Mouse (Mus musculus) liver, embryonic 11.5 days (tissue): ENCODE measurements at regions not wholly inside any gene's neighbourhood (a gene's known extent, or its start where the extent isn't known, plus 50 kb on each side); places are given as distances from the start of the nearest gene placed in this dataset.

Source experiments
- ATAC-seq: fragments of 200-750 bp; cut with Nextera tagmentation; replicated peaks from 2 replicates; pipeline ENCODE4 v1.8.0; 2017; ENCODE audit warnings: moderate number of reproducible peaks, mild to moderate bottlenecking, moderate TSS enrichment, moderate library complexity; ENCODE audit not compliant: low FRiP score
- DNase-seq: peaks from one replicate; pipeline ENCODE4 v3.0.0-alpha.2; 2017; ENCODE audit warnings: low spot score
- H3K27ac ChIP-seq: fragments of 300-500 bp; sonication (generic); 2 replicates; pipeline ENCODE4 v1.5.1; 2014; ENCODE audit warnings: mild to moderate bottlenecking, low read depth, low read length, control low read depth
- H3K27me3 ChIP-seq: fragments of 300-500 bp; sonication (generic); replicated peaks from 2 replicates; pipeline ENCODE4 v1.6.1; 2014; ENCODE audit warnings: low read length, mixed read lengths; ENCODE audit not compliant: control insufficient read depth, insufficient read depth
- H3K36me3 ChIP-seq: fragments of 300-500 bp; sonication (generic); 2 replicates; pipeline ENCODE4 v1.6.1; 2014; ENCODE audit warnings: mild to moderate bottlenecking, low read length, moderate library complexity, mixed read lengths; ENCODE audit not compliant: control insufficient read depth, insufficient read depth
- H3K4me1 ChIP-seq: fragments of 300-500 bp; sonication (generic); replicated peaks from 2 replicates; pipeline ENCODE4 v1.6.1; 2014; ENCODE audit warnings: low read length, mixed read lengths; ENCODE audit not compliant: control insufficient read depth, insufficient read depth
- H3K4me2 ChIP-seq: fragments of 300-500 bp; sonication (generic); 2 replicates; pipeline ENCODE4 v1.6.1; 2014; ENCODE audit warnings: mild to moderate bottlenecking, control low read depth, moderate library complexity
- H3K4me3 ChIP-seq: fragments of 300-500 bp; sonication (generic); 2 replicates; pipeline ENCODE4 v1.5.1; 2014; ENCODE audit warnings: low read depth, low read length, control low read depth
- H3K9ac ChIP-seq: fragments of 300-500 bp; sonication (generic); 2 replicates; pipeline ENCODE4 v1.6.1; 2014; ENCODE audit warnings: low read depth, low read length, control low read depth
- H3K9me3 ChIP-seq: fragments of 300-500 bp; sonication (generic); 2 replicates; pipeline ENCODE4 v1.6.1; 2016; ENCODE audit warnings: low read length, inconsistent platforms, mixed read lengths; ENCODE audit not compliant: control insufficient read depth
- WGBS: fragments of 180-500 bp; shearing (Covaris S2); extraction: QIAGEN DNeasy Blood & Tissue Kit; methylation state at CpG from one replicate; pipeline ENCODE4 v1.1.7; 2014; 5-methylcytosine and 5-hydroxymethylcytosine counted together

DNA sequence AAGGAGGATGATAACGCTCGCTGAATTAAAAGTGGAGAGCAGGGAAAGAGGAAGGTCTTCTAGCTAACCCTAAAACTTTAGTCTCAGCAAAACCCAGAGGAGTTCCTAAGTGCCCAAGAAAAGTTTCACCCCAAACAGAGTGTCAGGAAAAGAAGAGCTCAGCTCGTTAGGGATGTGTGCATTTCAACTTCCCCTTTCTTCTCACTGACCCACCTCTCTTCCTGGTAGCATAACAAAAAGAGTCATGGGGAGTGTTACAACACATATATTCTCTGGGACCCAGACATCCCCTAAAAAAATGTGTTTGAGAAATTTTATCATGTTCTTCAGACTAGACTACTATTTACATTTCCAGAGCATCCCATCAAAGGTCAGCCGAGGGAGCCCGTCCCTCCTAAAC, 432.6 kb downstream of the Mctp2 start:
- no peak for ATAC-seq
- 63% methylated on average over 5 of the region's 5 CpGs for WGBS

DNA sequence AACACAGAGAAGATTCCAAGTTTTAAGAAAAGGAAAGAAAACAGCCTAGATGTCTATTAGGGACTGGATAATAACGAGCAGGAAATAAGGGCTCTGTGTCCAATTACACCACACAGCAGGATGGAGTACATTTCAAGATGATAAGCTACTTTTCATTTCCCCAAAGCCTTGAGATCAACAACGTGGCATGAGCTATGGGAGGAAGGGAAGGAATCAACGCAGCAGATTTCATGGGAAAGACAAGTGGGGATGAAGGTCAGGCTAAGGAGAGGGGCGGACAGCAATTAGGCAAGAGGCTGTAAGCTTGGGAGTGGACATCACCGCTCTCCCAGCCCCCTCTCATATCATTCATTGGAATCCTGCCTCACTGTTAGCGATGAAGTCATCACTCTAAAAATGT, 433.5 kb downstream of the Mctp2 start:
- 52% methylated on average over 6 of the region's 6 CpGs for WGBS
- ATAC-seq (0 out of 2 replicates have a peak, but pooled peaks have one; percentile 29), DNase-seq (no peak)
- H3K4me3 ChIP-seq: no peak overlapping the region
- no peak overlapping the region for H3K27ac ChIP-seq
- no peaks in the 10 kb centered on the region for H3K4me1 ChIP-seq
- H3K9me3 ChIP-seq: no peaks in the 10 kb centered on the region
- H3K36me3 ChIP-seq: no peaks in the 10 kb centered on the region
- H3K27me3 ChIP-seq: no peaks in the 10 kb centered on the region
- H3K4me2 ChIP-seq: no peak overlapping the region
- H3K9ac ChIP-seq: no peak overlapping the region

More for the DNA sequence above, 432.6 kb downstream of the Mctp2 start:
- Histone ChIP-seq H3K4me3 (no peak overlapping the region), H3K4me2 (no peak overlapping the region), H3K36me3 (no peaks in the 10 kb centered on the region), H3K9me3 (no peaks in the 10 kb centered on the region), H3K27ac (no peak overlapping the region), H3K9ac (no peak overlapping the region), H3K27me3 (no peaks in the 10 kb centered on the region), H3K4me1 (no peaks in the 10 kb centered on the region)
- DNase-seq: no peak

DNA sequence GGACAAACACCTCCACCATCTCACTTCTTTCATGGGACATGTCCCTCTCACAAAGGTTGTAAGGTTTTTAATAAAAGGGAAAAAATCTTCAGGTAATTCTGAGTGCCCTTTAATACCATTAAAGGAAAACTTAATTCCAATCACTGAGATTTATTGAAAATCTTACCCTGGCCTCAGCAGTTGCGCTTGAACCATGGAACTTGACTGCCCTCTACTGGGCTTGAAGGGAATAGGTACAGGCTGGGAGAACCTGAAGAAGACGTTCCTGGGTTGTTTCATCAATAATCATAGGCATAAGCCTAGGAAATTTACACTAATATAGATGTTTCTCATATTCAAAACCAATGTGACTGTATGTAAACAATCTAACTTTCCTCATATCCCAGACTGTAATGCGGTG, 439.3 kb downstream of the Mctp2 start:
- no peaks in the 10 kb centered on the region for H3K9me3 ChIP-seq
- H3K36me3 ChIP-seq: no peaks in the 10 kb centered on the region
- no peaks in the 10 kb centered on the region for H3K4me1 ChIP-seq
- no peak overlapping the region for H3K4me2 ChIP-seq
- no peak overlapping the region for H3K9ac ChIP-seq
- H3K27ac ChIP-seq: no peak overlapping the region
- ATAC-seq (no peak), DNase-seq (no peak)
- 15% methylated on average over 3 of the region's 3 CpGs for WGBS
- no peak overlapping the region for H3K4me3 ChIP-seq
- no peaks in the 10 kb centered on the region for H3K27me3 ChIP-seq

DNA sequence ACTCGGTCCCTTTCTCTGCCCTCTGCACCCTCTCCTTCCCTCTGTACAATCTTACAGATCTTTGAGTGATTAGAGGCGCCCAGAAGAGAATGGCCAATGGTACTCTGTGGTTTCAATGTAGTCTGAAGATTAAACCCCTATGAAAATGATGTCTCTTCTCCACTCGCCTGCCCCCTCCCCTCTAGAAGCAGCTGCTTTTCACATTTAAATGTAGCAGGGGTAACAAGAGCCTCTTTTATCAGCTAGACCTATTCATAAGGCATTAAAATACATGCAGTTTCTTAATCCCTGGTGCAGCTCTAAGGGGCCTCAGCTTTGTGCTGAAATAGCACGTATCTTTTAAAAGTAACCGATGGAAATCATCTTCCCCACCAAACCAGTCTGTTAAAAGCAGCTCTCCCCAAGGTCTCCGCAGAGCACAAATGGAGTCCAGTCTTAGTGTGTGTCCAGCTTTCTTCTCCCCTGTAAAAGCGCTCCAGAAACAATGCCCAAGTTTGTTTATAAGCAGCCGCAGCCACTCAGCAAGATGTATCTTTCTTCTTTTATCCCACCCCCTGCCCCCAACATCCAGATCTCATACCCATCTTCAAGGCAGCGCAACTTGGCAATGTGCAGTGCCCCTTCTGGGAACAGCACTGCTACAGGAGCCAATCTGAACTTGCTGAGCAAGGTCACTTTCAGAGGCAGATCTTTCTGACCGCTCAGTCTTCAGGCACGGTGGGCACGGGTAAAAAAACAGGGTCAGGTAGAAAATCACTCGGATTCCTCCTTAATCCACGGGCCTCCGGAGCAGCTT, 440.8 kb downstream of the Mctp2 start:
- H3K27ac ChIP-seq: no peak overlapping the region
- ATAC-seq (no peak), DNase-seq (no peak)
- no peaks in the 10 kb centered on the region for H3K9me3 ChIP-seq
- H3K27me3 ChIP-seq: no peaks in the 10 kb centered on the region
- WGBS: 49% methylated on average over 15 of the region's 15 CpGs
- H3K4me2 ChIP-seq: no peak overlapping the region
- no peak overlapping the region for H3K9ac ChIP-seq
- H3K36me3 ChIP-seq: no peaks in the 10 kb centered on the region
- H3K4me1 ChIP-seq: no peaks in the 10 kb centered on the region
- H3K4me3 ChIP-seq: no peak overlapping the region

DNA sequence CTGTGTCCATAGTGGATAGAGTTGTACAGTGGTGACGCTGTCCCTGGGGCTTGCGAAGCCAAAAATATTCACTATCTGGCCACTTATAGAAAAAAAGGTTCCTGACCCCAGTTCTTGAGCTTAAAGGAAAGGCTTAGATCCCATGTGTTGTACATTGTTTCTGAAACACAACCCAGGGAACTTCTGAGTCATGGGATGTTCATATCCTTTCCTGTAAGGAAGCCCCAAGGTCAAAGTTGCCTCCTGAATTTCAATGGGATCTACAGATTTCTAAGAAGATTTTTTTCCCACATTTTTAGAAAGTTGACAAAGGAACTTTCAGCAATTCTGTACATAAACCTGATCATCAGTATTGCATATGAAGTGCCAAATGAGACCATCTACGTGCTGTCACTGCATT, 453.5 kb downstream of the Mctp2 start:
- Histone ChIP-seq H3K36me3 (no peaks in the 10 kb centered on the region), H3K27me3 (no peaks in the 10 kb centered on the region), H3K4me2 (no peak overlapping the region), H3K4me1 (no peaks in the 10 kb centered on the region), H3K9me3 (no peaks in the 10 kb centered on the region), H3K4me3 (no peak overlapping the region), H3K27ac (no peak overlapping the region), H3K9ac (no peak overlapping the region)
- ATAC-seq (no peak), DNase-seq (no peak)
- WGBS: 88% methylated on average over 3 of the region's 3 CpGs

DNA sequence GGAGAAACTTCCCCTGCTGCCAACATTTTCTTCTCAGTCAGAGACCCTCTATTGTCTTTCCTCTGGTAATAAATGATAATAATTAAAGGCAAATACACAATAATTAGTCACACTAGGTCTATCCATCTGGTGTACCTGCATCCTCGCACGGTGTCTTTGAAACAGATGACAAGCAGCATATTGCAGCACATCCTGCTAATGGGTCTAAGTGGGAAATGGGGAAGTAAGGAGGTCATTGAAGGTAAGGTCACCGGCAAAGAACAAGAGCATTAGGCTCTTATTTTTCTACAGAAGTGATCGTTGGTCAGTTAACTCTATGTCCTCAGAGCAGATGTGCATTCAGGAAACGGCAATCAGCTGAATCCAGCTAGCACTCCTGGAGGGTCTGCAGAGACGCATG, 457.2 kb downstream of the Mctp2 start:
- H3K36me3 ChIP-seq: no peaks in the 10 kb centered on the region
- ATAC-seq (no peak), DNase-seq (no peak)
- H3K9ac ChIP-seq: no peak overlapping the region
- no peaks in the 10 kb centered on the region for H3K4me1 ChIP-seq
- no peak overlapping the region for H3K27ac ChIP-seq
- H3K4me3 ChIP-seq: no peak overlapping the region
- no peaks in the 10 kb centered on the region for H3K9me3 ChIP-seq
- no peaks in the 10 kb centered on the region for H3K27me3 ChIP-seq
- 77% methylated on average over 6 of the region's 6 CpGs for WGBS
- no peak overlapping the region for H3K4me2 ChIP-seq

DNA sequence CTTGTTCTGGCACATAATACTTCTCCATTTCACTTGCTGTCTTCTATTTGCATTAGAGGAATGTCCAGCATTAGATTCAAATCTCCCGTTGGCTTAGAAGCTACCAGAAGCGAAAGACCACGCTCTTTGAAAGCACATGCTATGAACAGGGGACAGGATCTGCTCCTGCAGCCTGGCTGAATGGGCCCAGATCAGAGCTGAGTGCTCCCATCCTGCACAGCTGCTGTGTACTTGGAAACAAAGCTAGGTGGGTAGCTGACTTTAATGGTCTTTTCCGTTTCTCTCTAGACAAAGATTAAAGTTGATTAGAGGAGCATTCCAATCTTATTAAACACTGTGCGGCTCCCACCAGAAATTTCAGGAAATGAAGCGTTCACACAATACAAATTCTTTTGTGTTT, 468.6 kb downstream of the Mctp2 start:
- 78% methylated on average over 6 of the region's 6 CpGs for WGBS
- Histone ChIP-seq H3K9ac (no peak overlapping the region), H3K27ac (no peak overlapping the region), H3K4me2 (no peak overlapping the region), H3K4me1 (no peaks in the 10 kb centered on the region), H3K27me3 (no peaks in the 10 kb centered on the region), H3K36me3 (no peaks in the 10 kb centered on the region), H3K4me3 (no peak overlapping the region), H3K9me3 (no peaks in the 10 kb centered on the region)
- ATAC-seq (no peak), DNase-seq (no peak)

DNA sequence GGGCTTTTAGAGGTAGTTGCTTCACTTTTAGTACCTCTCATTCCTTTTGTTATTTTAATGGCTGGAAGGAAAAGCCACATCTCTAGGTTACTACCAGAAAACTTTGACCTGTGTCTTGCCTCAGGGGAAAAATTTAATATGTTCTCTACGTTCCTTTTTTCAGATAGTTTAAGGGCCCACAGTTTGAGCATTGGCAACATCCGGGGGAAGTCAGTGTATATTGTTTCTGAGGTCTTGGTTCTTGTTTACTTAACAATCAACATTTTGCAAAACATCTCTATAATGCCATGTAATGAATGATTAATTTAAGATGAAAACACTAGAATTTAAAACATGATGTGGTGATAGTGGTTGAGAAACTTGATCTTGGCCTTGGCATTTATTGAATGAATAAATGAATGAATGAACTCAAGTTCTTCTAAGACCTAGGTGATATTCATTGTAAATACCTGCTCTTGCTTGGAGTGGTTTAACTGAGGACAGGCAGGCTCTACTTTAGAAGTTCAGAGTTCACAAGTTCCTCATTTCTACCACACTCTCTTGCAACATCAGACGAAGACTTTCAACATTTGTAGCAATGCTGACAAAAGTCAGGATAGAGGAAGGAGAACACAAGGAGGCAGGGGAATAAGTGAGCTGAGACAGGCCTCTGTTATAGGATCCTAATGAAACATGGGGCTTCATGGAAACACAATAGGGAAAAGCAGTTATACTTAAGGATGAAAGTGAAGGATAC, 474.4 kb downstream of the Mctp2 start:
- Histone ChIP-seq H3K9me3 (no peaks in the 10 kb centered on the region), H3K4me2 (no peak overlapping the region), H3K4me1 (no peaks in the 10 kb centered on the region), H3K9ac (no peak overlapping the region), H3K27ac (no peak overlapping the region), H3K36me3 (no peaks in the 10 kb centered on the region), H3K27me3 (no peaks in the 10 kb centered on the region), H3K4me3 (no peak overlapping the region)
- WGBS: 72% methylated on average over 3 of the region's 3 CpGs
- DNase-seq (no peak), ATAC-seq (no peak)

DNA sequence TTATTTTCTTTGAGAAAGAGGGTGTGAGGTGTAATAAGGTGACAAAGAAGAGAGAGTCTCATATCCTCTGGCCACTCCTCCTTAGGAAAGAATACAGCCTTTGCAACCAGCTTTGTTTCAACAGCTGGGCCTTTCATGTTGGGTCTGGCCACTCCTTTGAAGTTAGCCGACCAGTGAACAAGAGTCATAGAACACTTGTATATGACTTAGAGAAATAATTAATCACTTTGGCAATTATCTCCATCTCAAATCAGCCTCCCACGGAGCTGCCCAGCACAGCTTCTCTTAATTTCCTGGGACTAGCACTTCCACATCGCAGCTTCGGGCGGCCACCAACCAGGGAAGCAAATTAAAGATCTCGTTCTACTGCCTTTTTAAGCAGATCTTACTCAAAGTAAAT, 476.8 kb downstream of the Mctp2 start:
- H3K9me3 ChIP-seq: no peaks in the 10 kb centered on the region
- H3K27ac ChIP-seq: no peak overlapping the region
- no peak overlapping the region for H3K4me2 ChIP-seq
- no peak overlapping the region for H3K9ac ChIP-seq
- no peak for DNase-seq
- H3K36me3 ChIP-seq: no peaks in the 10 kb centered on the region
- H3K4me3 ChIP-seq: no peak overlapping the region
- ATAC-seq: no peak
- H3K4me1 ChIP-seq: no peaks in the 10 kb centered on the region
- 77% methylated on average over 6 of the region's 6 CpGs for WGBS
- no peaks in the 10 kb centered on the region for H3K27me3 ChIP-seq
